Mouse (Mus musculus): Measurements from ENCODE around the gene Ccdc9. TPM values are rescaled to one million over a fixed set of nuclear protein-coding genes. Genes with fewer than 3 reads are reported as not detected.
A peak's percentile ranks its signal among the peaks of the same experiment; 100 is the strongest.

The Ccdc9 gene
- 10 to 100 TPM; 86.2 to 91.5 TPM for total RNA-seq (2021)

DNA sequence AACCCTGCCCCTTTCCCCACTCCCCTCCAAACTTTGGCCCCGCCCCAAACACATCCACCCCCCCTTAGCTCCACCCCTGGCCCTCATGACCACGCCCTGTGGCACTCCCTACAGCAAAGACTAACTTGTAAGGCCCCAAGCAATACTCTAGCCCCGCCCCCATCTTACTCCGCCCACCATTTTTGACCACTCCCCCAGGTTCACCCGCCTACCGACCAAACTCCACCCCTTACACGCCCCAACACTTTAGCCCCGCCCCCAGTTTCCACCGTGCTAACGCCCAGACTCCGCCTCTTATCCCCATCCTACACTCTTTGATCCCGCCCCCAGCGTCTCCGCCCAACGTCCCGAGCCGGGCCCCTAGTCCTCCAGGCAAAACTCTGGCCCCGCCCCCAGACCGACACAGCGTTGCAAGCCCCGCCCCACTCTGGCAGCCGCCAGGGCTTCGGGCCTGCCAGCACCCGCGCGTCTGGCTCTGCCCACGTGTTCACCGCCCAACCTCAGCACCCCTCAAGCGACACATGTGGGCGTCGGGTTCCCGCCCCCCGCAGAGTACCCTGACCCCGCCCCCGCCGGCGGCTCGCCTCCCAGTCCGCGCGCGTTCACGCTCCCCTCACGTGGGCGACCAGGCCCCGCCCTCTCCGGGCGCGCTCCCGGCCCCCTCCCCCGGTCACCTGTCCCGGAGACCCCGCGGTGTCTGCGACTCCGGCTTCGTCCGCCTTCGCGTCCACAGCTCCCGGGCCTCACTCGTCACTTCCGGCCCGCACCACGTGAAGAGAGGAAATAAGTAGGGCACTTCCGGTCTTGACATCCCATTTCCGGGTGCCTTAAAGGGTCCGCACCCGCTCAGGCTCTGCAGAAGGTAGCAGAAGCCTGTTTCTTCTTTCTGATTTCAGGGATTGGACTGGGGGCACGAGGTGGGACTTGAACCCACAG is at the start of gene Ccdc9:
Ccdc9 (minus strand) TSS at position 770 of the 936 bp plus-strand sequence.
- intact Hi-C loops (cut with DNase I): no loop called here
- DNase-seq: peak; percentile 100

DNA sequence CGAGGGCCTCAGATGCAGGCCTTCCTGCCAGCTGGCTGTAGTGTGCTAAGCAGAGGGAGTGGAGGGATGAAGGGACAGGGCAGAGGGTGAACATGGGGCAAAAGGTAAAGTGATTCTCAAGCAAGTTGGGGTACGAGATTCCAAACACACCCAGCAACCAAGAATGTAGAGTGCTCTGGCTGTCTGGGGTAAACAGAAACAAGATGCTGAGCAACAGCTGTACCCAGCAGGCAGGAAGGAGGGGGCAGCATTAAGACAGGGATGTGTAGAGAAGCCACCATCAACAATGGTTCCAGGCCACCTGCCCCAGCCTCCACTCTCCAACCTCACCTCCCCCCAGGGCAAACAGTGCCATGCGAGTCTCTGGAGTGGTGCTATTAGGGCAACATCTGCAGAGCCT is 42.6 kb upstream of the Ccdc9 start:
- intact Hi-C loops (cut with DNase I): no loop called here
- DNase-seq: no peak

DNA sequence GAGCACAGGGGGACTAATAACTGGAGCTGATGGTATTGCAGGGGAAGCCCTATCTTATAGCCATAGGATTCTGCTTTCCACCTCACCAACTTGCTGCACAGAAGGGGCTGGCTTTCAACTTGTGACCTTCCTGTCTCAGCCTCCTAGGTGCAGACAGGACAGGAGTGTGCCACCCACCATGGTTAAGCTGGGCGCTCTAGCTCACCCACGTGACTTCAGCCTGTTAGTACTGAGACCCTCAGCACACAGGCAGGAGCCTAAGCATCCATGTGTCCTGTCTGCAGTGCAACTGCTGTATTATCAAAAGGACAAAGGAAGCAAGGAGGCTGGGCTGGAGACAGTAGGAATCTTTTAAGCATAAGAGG is 40.0 kb upstream of the Ccdc9 start:
- intact Hi-C loops (cut with DNase I): no loop called here
- DNase-seq: no peak

DNA sequence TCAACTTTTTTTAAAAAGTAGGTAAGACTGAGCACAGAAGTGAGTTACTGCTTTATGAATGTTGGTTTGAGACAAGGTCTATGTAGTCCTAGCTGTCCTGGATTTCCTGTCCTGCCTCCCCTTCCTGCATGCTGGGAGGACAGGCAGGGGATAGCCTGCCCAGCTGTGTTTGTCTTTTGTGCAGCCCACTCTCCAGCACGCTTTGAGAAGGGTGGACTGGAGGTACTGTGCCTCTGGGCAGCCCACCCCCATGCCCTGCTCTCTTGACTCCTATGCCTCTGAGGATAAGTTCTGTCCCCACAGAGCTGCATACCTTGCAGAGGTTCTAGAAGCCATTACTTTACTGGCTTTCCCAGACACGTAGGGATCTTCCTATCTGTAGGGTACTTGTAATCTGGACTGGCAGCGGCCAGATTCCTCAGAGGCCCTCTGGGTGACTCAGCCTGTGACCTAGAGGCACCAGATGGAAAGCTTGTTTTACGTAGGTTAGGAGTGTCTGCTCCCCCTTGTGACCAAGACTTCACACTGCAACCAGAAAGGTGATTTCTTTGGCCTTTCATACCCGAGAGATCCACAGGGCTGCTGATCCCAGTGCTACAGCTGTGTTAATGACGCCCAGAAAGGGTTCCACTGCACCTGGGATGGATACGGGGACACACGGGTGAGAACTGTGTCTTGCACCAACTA is 39.5 kb upstream of the Ccdc9 start:
- peak; percentile 54 for DNase-seq
- intact Hi-C loops (cut with DNase I): no loop called here

DNA sequence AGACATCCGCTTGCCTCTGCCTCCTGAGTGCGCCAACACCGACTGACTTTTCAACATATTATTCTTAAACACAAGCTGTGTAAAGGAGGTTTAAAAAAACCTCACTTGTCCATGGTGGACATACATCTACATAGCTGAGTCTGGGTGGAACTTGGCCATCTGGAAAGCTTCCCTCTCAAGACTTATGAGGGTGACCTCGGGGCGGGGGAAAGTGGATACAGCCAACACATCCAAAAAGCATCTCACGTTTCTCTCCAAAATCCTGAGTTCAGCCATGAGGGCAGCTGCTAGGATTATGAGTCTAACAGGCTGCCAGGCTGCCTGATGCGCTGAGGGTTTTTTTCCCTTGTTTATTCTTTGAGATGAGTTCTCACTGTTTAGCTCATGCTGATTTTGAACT is 38.1 kb upstream of the Ccdc9 start:
- no peak for DNase-seq
- intact Hi-C loops (cut with DNase I): no loop called here

DNA sequence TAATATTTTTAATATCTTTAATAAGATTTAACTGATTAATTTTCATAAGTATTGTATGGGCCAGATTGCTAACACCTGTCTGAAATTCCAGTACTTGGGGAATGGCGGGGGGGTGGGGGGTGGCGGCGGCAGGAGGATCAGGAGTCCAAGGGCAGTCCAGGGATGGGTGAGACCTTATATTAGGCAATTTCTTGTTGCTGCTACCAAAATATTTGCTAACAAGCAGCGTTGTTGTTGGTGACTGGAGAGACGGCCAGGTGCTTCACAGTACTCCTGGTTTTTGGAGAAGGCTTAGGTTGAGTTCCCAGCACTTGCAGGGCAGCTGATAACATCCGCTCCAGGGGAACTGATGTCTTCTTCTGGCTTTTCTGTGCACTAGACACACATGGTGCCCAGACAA is 33.9 kb upstream of the Ccdc9 start:
- intact Hi-C loops (cut with DNase I): no loop called here

DNA sequence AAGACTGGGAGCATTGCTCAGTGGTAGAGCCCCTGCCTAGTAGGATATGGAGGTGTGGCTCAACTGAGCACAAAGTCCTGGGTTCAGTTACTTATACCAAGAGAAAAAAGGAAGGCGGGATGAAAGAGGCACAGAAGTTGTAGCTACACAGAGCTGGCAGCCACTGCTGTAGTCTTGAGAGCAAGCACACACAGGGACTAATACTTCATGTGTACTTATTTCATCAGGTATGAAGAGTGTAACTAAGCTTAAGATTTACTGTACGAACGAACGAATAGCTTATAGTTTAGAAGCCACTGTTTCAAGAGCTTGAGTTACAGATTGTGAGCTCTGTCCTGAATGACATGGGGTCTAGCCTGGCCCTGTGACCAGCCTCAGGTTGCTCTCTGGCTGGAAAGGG is 32.6 kb upstream of the Ccdc9 start:
- no peak for DNase-seq
- intact Hi-C loops (cut with DNase I): no loop called here

More for the DNA sequence above, 33.9 kb upstream of the Ccdc9 start:
- no peak for DNase-seq

DNA sequence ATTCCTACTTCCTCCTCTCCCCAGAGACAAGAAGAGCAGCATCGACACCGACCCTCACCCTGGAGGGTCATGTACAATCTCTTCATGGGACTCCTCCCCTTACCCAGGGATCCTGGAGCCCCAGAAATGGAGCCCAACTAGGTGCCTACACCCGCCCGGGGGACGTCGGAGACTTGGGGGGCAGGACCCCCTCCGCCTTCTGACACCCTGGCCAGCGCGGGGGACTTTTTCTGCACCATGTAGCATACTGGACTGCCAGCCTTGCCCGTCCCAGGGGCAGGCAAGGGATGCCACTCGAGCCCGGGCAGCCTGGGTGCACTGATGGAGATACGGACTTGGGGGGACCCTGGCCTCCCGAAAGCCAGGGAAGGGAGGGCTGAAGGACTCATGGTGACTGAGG is 30.5 kb upstream of the Ccdc9 start:
- no peak for DNase-seq
- intact Hi-C loops (cut with DNase I): no loop called here

DNA sequence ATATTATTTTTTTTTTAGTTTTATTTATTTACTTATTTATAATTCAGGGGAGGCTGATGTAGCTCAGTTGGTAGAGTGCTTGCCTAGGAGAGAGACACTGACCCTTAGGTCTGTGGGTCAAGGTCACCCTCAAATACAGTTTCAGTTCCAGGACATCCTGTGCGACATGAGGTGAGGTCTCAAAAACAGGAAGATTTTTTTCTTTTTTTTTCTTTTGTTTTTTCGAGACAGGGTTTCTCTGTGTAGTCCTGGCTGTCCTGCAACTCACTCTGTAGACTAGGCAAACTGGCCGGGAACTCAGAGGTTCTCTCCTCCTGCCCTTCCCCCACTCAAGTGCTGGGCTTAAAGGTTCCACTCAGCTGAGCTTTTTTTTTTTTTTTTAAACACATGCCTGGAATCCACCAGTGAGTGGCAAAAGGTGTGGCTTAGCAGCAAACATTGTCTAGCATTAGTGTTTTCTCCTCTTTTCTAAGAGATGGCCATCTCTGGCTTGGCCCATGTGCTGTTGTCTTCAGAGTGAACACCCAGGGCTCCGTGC is 28.7 kb upstream of the Ccdc9 start:
- intact Hi-C loops (cut with DNase I): no loop called here
- no peak for DNase-seq

DNA sequence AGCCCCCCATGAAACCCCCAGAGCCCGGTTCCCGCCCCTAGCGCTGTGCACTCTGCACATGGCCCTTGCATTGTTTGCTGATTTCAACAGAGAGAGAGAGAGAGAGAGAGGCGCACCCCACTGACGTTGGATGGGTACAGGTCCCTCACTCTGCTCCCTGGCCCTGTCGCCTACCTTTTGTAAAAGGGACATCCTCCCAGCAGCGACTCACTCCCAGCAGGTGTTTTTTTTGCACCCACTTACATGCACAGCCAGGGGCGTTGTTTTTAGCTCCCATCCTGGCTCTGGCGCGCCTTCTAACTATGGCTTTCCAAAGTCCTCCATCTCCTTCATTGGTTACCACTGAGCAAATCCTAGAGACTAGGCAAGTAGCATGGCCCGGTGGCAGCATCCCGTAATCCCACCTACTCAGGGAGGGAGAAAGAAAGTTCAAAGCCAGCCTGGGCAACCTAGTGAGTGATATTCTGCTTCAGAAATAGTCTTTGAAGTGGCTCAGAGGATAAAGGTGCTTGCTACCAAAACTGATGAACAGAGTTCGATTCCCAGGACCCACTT is 27.7 kb upstream of the Ccdc9 start:
- no peak for DNase-seq
- intact Hi-C loops (cut with DNase I): no loop called here

DNA sequence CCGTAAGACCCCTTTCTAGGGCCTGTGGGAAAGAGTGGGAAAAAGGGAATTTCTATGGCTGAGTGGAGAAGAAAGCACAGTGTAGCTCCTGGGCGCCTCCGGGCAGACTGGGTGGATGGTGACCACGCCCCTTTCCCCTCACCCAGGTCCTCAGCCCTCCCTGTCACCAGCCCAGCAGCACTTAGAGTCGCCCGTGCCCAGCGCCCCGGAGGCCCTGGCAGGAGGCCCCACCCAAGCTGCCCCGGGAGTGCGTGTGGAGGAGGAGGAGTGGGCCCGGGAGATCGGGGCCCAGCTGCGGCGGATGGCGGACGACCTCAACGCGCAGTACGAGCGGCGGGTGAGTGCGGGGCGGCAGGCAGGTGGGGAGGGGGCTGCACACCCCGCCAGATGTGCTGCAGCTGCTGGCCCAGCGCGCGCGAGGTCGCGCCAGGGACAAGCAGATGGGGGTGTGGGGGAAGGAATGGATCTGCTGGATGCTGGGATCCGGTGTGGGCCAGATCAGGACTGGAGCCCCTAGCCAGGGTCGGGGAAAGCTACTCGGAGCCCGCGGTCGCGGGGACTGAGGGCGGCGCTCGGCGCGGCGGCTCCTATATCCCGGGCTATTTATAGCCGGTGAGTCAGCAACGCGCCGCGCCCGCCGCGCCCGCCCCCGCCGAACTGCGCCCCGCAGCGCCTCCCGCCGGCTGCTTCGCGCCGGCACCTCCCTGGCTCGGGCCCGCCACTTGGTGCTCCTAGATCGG is 27.1 kb upstream of the Ccdc9 start:
- DNase-seq: peak; percentile 72
- intact Hi-C loops (cut with DNase I): no loop called here

DNA sequence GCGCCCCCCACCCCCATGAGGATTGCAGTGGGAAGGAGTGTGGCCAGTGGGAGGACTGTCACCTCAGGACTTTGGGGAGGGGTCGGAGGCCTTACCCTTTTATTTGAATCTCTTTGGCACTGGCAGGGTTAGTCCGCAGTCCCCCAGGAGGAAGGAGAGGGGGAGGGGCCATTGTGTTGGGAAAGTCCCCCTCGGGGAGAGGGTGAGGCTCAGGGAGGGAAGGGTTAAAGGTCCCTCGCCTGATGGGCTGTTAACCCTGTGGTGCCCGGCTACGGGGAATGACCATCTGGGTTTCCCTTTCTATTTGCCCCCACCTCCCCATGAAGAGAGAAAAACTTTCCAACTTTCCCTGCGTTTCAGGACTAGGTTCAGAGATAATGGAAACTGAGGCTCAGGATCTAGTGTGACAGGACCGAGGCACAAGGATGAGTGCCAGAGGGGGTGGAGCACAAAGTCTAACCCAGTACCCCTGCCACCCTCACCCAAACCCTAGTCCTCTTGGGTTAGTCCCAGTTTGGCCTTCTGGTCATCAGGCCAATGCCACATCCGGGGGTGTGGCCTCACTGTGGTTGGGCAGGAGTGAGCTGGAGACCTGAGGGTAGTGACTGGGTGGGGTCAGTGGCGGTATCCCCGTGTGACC is 26.2 kb upstream of the Ccdc9 start:
- DNase-seq: peak; percentile 51
- intact Hi-C loops (cut with DNase I): no loop called here

DNA sequence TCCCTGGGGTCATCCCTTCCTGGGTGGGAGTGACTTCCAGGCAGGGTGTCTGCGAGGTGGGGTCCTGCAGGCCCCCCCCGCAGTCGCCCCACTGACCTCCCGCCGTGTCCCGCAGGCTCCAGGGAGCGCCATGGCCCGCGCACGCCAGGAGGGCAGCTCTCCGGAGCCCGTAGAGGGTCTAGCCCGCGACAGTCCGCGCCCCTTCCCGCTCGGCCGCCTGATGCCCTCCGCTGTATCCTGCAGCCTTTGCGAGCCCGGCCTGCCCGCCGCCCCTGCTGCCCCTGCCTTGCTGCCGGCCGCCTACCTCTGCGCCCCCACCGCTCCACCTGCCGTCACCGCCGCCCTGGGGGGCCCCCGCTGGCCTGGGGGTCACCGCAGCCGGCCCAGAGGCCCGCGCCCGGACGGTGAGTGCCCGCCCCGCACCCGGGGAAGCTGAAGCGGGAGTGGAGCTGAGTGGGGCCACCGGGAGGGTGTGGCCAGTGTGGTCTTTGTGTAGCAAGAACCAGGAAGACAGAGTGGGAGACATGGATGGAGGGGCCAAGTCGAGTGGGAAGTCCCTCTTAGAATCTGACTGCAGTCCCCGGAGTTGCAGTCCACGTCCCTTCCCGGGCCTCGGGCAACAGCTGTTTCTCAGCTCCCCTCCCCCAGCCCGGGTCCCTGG is 25.5 kb upstream of the Ccdc9 start:
- peak; percentile 33 for DNase-seq
- intact Hi-C loops (cut with DNase I): no loop called here

DNA sequence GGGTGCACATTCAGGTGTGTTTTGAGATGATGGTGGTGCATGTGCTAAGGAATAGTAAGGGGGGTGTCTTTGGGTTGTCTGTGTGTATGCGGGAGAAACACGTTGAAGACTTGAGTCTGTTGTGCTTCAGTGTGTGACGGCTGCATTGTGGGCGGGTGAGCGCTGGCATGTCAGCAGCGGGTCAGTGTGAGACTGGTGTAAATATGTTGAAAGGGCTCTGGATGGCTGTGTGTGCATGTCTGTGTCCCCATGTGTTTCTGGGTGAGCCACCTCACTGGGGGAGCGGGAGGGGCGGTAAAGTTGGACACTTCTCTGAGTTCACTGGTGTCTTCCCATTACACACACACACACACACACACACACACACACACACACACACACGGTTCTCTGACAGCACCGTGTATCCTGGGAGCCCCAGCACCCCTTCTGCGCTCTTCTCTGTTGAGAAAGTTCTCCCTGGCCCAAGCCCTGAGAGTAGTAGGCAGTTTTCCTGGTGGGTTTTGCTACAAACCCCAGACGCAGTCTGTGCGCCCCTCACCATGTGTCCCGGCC is 24.9 kb upstream of the Ccdc9 start:
- intact Hi-C loops (cut with DNase I): no loop called here
- no peak for DNase-seq

DNA sequence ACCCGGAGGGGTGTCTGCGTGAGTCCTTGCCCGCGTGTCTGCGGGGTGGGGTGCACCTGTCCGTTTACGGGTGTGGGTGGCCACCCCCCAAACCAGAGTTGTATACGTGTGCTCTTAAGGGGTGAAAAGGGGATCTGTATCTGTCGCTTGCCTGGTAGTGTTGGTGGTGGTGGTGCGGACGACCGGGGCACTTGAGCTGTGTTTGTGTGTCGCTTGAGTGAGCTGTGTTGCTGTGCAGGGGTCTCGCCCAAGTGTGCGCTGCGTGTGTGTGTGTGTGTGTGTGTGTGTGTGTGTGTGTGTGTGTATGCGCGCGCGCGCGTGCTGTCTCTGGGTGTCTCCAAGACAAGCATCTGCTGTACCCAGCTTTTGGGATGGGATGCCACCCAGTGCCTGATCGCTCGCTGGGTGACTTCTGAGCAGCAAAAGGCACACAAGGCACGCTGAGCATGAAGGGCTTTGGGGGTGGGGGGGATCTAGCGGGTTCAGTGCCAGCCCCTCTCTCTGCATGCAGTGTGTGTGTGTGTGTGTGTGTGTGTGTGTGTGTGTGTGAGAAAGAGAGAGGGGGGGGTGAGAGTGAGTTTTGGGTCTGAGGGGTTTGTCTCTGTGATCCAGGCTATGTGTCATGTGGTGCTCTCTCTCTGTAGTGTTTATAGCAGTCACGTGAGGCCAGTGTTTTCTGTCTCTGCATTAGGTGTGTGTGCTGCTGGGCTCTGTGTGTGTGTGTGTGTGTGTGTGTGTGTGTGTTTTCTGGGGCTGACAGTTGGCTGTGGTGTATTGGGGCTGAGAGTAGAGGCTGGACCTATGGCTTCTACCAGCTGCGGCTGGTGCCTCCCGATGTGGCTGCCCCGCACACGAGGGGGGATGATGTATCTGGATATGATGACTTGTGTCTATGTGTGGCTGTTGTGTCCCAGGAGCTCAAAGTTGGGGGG is 24.2 kb upstream of the Ccdc9 start:
- intact Hi-C loops (cut with DNase I): no loop called here
- DNase-seq: peak; percentile 48

DNA sequence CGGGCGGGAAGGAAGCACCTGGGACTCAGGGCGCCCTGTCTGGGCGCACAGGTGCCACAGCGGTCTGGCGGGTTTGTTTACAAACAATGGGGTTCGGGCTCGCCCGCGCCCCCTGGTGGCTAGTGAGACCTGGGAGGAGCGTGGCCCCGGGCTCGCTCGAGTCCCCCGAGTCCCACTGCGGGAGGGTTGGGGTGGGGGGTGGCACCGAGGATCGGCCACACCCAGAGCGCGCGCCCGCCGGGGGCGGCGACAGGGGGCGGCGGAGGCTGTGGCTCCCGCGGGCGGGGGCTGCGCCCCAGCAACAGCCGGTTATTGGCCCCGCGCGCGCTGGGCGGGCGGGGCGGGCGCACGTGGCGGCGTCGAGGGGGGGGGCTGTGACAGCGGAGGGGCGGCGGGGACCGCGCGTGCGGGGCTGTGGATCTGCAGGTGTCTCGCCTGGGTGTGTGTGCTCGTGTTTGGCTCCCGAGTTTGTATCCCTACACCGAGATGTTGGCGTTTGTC is 23.5 kb upstream of the Ccdc9 start:
- intact Hi-C loops (cut with DNase I): no loop called here
- DNase-seq: peak; percentile 79

DNA sequence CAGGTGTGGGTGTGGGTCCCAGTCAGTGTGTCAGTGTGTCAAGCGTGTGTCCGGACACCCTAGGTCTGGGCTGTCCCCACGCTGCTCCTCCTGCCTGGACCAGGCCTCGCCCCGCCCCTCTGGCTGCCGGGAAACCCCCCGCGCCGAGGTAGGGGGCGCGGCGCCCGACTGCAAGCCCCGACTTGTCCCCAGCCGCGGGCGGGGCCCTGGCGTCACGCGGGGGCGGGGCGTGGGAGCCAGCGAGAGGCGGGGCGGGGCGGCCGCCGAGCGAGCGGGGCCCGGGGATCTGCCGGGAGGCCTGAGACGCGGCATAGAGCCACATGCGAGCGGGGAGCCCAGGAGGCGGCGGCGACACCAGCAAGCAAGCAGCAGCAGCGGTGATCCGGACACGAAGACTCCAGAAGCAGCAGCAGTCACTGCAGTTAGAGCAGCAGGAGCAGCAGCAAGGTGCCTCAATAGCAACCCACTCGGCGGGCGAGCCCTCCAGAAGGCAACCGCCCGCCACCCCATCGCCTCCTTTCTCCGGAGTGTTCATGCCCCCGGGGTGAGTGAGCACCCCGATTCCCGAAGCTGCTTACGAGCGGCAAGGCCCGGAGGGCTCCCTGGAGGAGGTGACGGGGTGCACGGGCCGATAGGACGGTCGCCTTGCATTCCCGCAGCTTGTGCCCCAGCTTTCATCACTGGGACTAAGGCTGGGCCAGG is 22.9 kb upstream of the Ccdc9 start:
- intact Hi-C loops (cut with DNase I): no loop called here
- DNase-seq: peak; percentile 84
